Mouse (Mus musculus): Measurements from ENCODE around the gene Prn.
A peak's percentile ranks its signal among the peaks of the same experiment; 100 is the strongest.

The Prn gene

GRCm38 (mm10) chr2:131909683-131910572 is at the start of gene Prn, which contains the start of gene Prnp:
Gene Prn (plus strand): TSS chr2:131909957.
Gene Prnp (plus strand): TSS chr2:131909928.
- peak; percentile 97 for DNase-seq (ENCODE audit: low read depth, low spot score)

GRCm38 (mm10) chr2:131862617-131863275 is 47.0 kb upstream of the Prn start:
- DNase-seq (ENCODE audit: low read depth, low spot score) = no peak

DNA sequence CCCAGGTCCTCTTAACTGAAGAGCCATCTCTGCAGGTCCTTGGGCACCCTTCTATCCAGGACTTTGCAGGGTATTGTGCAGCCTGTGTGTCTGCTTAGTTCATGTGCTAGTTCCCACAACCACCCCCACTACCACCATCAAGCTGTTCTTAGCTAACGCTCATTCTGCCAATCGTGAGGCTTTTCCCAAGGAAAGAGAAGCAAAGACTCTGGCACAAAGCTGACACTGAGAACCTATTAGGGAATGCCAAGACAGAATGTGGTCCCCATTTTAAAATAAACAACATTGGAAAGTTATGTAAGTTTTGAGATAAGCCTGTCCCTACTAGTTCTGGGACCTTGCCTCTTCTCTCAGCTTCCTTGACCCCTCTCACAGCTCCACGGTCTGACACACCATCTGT is 46.3 kb upstream of the Prn start:
- no peak for DNase-seq (ENCODE audit: low read depth, low spot score)

GRCm38 (mm10) chr2:131864262-131864796 is 45.4 kb upstream of the Prn start:
- no peak for DNase-seq (ENCODE audit: low read depth, low spot score)

DNA sequence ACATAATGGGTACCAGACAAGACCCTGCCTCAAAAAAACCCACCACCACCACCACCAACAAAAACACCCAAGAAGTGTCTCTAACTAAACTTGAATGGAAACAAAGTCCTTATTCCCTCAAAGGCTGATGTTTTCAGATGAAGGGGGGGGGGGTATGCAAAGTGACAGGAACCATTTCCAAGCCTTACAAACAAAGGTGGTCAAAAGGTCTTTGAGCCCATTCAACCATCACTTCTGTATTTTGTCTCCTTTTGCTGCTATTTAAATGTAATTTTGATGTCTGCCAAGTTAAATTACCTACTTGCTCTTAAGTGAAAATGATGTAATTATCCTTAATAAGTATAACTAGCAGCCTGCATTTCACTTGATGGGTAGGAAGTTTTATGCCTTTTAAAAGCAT is 43.1 kb upstream of the Prn start:
- DNase-seq (ENCODE audit: low read depth, low spot score) = no peak

DNA sequence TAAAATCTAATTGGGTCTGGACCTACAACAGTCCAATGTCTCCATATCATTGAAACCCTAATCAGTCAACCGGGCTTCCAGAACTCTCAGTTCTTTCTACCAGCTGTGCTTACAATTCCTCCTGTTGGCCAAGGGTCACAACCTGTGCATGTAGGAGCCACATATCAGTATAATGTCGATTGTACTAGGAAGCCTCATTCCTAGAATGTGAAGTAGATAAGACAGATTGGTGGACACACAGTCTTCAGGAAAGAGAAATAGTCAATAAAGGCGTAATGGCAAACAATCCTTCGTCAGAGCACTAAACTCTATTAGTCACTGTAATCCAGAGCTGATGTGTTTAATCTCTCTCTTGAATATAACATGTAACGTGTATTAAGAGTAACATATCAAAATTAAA is 40.8 kb upstream of the Prn start:
- DNase-seq (ENCODE audit: low read depth, low spot score) = no peak

DNA sequence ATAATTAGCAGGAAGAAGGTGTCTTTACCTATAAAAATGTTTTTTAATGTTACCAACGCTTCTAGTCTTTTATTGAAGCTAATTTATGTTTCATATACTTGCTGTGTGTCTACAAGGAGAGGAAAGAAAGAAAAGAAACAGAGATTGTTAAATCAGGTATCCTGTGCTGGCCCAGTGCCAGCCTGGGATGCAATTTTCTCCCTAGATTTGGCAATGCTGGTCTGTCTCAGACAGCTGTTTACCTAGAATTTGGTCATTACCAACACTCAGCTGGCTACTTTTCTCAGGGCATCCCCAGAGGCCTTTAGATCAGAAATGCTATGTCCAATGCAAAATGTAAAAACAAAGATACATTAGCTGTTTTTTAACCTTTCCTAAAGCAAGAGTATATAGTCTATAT is 36.4 kb upstream of the Prn start:
- DNase-seq (ENCODE audit: low read depth, low spot score) = no peak

GRCm38 (mm10) chr2:131876551-131877265 is 33.0 kb upstream of the Prn start:
- no peak for DNase-seq (ENCODE audit: low read depth, low spot score)

- no peak for DNase-seq (ENCODE audit: low read depth, low spot score)
Observed at GRCm38 (mm10) chr2:131881766-131882165, 28.0 kb upstream of the Prn start.

GRCm38 (mm10) chr2:131883136-131883535 is 26.6 kb upstream of the Prn start:
- DNase-seq (ENCODE audit: low read depth, low spot score) = no peak

DNA sequence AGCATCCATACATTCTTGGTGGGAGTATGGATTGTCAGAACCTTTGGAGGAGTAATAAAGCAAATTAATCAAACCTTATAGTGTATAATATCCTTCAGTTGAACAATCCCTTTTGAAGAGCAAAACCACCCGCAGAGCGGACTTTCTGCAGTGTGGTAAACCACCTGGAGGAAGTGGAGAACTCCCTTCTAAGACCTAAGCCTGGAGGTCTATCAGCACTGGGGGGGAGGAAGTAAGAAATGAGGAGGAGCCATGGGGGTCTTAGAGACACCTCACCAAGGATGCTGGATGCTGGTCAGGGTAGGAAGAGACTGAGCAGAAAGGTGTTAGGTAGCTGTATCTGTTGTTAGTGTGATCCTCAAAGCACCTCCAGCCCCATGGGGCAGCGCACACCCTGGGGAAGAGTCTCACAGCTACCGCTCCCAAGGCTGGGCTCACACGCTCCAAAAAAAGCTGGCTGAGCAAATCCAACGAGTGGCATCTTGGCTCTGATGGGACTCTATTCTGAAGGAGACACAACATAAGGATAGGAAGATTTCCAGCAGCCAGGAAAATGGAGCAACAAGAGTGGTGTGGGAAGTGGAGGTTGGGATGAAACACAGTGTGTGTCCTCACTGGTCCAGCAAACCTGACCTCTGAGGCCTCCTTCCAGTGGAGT is 23.1 kb upstream of the Prn start:
- DNase-seq (ENCODE audit: low read depth, low spot score) = peak; percentile 25

DNA sequence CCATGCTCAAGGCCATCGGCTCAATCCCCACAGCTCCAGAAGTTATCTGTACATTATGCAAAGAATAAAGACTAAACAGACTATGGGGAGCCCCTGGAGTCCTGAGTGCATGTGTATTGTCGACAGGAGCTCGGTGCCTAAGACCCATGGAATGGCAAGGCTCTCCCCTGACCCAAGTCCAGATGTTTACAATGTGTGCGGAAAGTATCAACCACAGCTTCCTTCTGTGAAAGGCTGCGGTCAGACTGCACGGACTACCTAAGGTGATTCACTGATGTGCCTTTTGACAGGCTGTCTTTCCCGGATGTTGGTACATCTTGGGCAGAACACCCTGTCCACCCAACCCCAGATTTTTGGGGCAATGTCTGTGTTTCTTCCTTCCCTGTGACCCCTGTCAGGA is 21.5 kb upstream of the Prn start:
- no peak for DNase-seq (ENCODE audit: low read depth, low spot score)

DNA sequence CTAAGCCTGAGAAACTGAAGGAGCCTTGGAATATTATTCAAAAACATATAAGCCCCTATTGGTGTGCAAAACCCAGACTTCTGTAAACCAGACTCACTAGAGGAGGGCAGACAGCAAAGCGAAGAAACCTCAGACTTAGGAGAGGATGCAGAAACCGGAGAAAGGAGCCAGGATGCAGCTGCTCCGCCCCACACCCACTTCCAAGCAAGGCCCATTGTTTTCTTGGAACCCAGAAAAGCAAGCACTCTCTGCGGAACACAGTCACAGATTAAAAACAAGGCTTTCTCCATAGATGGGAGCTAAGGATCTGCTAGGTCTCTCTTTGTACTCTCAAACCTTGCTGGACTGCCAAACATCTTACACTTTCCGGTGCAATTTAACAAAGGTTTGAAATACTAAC is 17.2 kb upstream of the Prn start:
- DNase-seq (ENCODE audit: low read depth, low spot score) = peak; percentile 14

DNA sequence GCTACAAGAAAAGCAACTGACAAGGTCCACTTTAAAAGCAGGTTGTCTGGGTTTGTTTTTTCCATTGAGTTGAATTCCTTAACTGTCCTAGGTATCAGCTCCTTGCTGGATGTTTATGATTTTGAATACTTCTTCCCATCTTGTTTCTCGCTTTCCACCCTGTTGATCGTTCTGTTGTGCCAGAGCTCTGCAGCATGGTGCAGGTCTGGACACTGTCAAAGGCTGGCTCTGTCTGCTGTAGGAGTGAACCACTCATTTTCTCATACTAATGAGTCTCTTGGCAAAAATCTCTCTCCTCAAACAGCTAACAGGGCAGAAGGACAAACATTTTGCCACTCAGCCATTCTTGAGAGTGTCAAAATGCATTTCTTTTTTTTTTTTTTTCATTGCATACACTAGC is 14.7 kb upstream of the Prn start:
- no peak for DNase-seq (ENCODE audit: low read depth, low spot score)

- DNase-seq (ENCODE audit: low read depth, low spot score) = no peak
Observed at GRCm38 (mm10) chr2:131896011-131896410, 13.7 kb upstream of the Prn start.

DNA sequence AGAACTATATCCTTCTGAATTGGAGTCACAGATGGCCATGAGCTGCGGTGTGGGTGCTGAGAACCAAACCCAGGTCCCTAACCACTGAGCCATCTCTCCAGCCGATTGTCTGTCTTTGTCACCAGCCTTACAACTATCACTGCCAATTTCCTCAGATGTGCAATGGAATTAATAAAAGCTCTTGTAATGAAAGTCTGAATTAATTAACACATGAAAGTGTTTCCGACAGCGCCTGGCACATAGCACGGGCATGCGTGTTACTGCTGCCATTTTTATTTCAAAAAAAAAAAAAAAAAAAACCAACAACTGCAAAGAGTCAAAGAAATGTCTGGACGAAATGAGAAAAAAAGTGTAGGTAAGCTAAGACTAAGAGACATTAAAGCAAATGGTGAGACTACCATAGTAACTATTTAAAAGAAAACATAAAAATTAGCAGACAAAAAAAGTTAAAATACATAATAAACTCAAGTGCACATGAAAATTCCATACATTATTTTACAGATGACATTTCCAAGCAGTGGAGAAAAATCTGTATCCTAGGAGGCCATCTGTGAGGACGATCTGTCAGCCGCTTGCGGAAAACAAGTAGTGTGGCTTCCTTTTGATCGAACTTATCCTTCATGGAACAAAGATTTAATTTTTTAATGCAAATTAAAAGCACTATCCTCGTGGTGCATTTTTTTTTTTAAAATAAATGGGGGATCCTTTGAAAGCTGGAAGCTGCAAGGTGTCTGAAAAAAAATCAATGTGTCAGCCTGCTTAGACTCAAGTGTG is 12.2 kb upstream of the Prn start:
- no peak for DNase-seq (ENCODE audit: low read depth, low spot score)

GRCm38 (mm10) chr2:131902423-131902822 is 7.3 kb upstream of the Prn start:
- DNase-seq (ENCODE audit: low read depth, low spot score) = no peak

DNA sequence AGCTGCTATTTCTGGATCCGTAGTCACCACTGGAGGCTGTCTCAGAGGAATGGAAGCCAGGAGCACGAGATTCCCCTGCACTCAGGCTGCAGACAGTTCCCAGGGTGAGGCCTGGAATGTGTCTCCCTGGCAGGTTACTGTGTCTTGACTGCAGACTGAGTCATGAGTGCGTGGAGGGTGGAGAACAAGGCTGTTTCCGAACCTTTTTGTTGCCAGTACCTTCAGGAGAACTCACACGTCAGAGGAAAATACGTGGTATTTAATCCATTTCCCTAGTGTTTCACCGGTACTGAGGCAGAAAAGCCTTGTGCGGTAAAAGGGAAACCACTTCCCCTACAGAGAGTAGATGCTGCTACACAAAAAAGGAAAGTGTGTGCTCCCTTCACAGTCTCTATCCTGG is 6.9 kb upstream of the Prn start:
- DNase-seq (ENCODE audit: low read depth, low spot score) = peak; percentile 52

- no peak for DNase-seq (ENCODE audit: low read depth, low spot score)
Observed at GRCm38 (mm10) chr2:131905025-131905424, 4.7 kb upstream of the Prn start.

DNA sequence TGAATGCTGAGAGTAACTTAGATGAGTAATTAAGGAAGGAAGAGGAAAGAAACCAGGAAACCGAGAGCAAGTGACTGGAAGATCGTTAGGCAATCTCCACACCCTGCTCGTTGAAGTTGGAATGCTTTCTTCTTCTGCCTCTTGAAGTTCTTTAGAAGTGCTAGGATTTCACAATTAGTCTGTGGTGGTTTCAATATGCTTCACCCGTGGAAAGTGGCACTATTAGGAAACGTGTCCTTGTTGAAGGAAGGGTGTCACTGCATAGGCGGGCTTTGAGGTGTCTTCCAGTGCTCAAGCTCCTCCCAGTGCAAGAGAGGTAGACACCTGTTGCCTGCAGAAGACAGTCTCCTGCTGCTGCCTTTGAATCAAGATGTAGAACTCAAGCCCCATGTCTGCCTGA is 4.0 kb upstream of the Prn start:
- no peak for DNase-seq (ENCODE audit: low read depth, low spot score)

GRCm38 (mm10) chr2:131906266-131906665 is 3.5 kb upstream of the Prn start:
- no peak for DNase-seq (ENCODE audit: low read depth, low spot score)
